Mouse (Mus musculus): Measurements from ENCODE around the gene Kcnd3.

The Kcnd3 gene

DNA sequence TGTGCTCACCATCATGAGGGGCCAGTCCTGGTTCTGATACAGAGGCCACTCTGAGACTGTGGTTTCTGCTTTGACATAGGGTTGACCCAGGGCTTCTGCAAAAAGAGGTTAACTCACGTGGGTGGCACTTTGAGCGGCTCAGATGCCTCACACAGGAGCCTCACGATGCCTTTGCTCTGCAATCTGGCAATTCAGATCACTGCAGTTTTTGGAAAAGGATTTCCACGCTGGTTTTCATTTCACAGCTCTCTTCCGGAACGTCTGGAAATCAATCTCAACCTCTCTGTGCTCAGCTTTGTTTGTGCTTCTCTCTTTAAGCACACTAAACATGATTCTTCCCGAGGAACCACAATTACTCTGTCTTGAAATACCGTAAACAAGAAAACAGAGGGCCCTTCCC lies 14.4 kb downstream of the Kcnd3 start:
- DNase-seq, result no peak

DNA sequence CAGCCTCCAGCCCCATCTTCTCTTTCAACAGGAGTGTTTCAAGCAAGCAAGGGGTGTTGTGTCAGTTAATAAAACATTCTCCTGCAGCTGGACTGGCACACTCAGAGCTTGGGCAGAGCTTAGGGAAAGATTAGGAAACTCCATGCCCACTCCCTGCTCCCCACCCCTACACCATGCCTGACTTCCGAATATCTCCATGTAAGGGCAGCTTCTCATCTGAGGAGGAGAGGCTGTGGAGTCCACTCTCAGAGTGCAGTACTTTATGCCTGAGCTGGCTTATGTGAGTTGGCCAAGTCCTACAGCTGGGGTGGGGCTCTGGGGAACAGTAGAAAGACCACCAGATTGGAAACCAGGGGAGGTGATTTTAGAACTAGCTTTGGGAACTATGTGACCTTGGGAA lies 20.4 kb downstream of the Kcnd3 start:
- DNase-seq, result no peak

DNA sequence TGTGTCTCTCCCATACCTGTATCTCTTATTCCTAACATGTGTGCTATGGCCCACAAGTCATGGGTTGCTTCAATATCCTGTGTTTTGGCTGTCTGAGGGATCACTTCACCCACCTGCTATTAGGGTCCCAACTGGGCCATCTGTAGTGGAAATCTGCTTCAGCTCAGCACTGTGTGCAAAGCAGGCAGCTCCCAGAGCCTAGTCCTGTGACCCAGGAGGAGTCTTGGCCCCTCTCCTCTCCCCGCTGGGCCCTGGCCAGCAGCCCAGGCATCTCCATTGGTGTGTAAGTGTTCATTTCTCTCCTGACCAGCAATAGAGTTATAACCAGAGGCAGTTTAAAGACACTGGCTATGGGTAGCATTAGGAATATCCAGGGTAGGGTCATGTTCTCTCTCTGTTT lies 24.3 kb downstream of the Kcnd3 start:
- DNase-seq, result no peak

DNA sequence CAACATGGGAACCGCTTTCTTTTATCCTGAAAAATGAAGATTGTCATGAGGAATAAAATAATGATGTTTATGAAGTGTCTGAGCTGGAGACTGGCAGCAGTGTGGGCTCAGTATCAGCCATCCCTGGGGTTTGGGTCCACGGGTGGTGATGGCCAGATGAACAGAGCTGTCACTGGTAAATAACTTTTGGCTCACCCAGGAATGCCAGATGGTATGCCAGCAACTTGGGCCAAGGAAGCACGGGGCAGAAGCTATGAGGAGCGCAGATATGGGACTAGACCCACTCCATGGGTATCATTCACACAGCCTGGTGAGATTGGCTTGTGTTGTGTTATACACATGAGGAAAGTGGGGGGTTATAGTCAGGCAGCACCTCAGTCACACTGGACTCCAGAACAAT lies 26.7 kb downstream of the Kcnd3 start:
- DNase-seq, result no peak

DNA sequence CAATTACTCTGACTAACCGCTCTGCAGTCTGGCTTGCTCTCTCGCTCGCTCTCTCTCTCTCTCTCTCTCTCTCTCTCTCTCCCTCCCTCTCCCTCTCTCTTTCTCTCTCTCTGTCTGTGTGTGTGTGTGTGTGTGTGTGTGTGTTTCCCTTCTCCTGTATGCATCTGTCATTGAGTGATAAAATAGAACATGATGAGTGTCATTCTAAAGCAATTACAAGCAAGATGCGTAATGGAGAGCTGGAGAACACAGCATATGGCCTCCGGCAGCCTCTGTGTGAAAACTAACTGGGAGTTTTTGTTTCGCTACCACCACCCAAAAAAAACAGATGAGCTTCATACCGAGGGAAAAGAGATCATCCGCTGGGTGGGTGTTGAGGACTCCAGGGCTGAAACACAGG lies 29.3 kb downstream of the Kcnd3 start:
- DNase-seq, result no peak

DNA sequence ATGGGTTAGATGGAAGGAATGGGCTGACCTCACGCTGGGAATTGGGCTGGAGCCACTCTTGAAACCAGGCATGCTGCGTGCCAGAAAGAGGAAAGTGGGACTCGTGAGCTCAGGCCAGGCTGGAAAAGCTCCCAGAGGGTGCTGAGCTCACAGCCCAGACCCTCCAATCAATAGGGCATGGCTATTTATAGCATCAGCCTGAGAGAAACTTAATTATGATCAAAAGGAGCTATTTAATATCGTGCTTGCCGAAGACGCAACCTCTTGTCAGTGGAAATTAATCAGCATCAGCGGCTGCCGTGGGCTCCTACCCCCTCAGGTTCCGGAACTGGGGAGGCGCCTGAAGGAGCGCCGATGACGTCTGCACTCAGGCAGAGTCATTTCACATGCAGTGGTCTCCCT lies 31.5 kb downstream of the Kcnd3 start:
- no peak for DNase-seq

DNA sequence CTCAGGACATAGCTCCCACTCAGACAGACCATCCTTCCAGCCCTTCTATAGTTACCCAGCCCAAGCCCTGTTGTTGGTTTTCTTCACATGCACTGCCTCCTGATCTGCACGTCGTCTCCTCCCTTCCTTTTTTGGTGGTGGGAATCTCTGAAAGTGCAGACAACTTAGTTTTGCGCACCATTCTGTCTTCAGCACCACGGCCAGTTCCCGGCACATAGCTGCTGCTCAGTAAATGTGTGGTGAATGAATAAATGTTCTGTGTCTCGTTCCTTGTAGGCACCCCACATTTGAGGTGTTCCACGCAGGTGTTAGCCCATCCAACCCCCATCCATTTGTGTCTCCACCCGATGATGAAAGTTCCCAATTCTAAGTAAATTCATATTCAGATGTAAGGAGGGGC lies 35.0 kb downstream of the Kcnd3 start:
- DNase-seq, result no peak

DNA sequence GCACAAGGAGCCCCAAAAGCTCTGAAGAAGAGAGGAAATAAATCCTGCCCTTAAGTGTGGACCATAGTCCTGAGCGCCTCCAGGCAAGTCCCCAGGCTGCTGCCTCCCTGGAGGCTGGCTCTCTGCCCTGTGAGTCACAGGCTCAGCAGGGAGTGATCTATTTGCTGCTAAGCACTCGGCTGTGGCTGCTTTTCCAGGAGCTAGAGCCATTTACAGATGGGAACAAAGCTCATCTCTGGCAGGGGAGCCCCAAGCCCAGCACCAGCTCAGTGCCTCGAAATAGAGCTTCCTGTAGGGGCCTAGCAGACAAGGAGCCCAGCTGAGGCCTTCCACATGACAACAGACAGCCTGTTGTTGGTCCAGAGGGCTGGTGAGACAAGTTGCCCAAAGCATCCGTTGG lies 37.5 kb downstream of the Kcnd3 start:
- no peak for DNase-seq

DNA sequence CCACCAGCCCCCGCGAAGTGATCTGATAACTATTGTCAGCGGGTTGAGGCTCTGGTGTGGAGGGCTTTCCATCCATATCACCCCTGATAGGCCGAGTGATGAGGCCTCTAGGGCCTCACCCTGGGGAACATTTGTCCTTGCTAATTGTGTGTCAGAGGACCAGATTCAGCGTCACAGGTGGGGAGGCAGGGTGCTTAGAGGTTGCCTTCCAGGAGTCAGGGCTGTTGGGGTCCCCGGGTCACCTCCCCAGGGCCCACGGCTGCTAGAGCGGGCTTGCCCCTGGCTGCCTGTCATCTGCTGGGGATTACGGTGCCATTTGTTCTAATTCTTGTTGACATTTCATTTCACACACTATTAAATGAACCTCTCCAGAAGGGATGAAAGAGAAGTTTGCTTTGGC lies 42.8 kb downstream of the Kcnd3 start:
- DNase-seq, result no peak

DNA sequence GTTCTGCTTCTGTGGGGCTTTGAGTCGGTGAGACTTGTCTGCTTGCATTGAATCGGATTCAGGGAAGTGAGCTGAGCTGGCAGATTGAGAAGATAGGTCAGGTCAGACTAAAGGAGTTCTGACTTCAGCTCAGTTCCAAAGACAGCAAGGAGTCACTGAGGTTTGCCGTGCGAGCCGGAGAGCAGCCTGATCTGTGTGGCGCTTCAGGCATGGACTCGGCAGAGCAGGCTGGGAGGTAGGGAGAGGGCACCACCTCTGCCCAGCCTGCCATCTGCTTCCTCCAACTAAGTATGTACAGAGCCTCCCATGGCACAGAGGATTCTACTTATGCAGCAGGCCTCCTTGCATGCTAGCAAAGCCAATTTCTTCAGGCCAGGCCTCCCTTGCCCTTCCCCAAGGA lies 44.1 kb downstream of the Kcnd3 start:
- no peak for DNase-seq

DNA sequence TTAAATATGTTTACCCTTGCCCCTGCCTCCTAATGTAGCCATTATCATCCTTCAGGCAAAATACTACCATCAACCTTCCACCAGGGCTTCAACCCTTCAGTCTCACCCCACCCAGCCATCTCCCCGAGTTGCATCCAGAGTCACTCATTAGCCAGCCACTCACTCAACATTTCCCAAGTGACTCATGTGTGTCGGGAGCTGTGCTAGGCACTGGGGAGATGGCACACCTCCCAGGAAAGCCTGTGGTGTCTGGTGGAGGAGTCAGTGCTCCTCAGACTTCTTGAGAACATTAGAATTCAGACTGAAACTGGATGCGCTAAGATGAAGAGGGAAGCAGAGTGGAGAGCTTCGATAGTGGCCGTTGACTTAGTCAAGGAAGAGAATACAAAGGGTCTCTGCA lies 44.8 kb downstream of the Kcnd3 start:
- DNase-seq, result no peak

DNA sequence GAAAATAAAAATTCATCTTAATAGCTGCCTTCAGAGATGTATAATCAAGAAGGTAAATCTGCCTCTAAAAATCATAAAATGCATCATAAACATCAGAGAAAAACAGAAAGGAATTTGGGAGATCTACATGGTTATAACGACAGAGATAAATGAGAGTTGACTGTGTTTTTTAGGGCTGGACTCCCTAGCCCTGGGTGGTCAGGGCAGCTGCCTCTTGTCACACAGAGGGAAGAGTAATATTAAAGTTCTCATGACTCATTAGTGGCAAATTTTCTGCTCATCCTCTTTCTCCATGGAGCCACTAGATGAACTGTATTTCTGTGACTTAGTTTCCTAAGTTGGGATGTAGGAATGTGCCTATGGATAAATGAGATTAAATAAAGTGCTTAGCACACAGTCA lies 48.9 kb downstream of the Kcnd3 start:
- no peak for DNase-seq

DNA sequence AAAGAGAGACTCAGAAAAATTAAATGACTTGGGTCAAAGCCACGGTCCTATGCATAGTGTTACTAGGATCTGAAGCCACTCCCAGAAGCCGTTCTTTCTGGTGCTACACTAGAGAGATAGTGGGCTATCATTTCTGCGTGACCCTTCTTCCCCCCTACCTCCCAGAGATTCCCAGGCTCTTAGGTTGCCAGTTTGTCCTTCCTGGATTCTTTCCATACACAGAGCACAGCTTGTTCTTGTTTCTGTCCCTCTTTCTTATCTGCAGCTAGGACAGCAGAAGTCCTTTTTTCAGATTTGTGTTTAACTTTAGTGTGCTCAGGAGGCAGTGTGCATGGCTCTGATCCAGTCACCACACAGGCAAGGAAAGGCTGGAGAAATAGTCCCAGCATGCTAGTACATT lies 52.1 kb downstream of the Kcnd3 start:
- no peak for DNase-seq

DNA sequence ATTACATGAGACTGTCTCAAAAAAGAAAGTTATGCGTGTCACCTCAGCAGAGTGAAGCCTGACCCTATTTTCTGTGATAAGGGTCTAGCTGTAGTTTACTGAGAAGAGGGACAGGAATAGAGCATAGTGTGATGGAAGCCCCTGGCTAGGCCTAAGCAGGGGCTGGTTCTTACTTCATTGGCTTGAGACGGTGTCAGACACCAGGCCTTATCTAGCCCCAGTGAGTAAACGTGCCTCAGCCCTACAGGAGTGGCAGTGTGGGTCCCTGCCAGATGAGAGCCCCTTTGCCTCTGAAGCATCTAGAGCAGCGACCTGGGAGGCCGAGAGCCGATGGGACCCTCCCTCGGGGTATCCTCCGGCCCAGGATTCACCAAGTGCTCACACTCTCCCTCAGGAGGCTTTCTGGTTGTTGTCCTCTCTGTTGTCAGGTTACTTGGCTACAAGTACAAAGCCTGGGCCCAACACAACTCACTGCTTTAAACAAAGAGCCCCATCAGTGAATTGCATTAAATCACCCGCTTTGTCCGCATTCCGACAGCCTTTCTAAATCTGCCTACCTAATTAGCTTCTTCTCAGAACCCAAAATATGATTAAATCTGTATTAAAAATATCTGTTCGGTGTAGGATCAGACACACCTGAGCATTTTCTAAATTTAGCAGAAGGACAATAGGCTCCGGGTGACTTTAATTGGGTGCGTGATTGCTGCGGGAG lies 53.2 kb downstream of the Kcnd3 start:
- no peak for DNase-seq

DNA sequence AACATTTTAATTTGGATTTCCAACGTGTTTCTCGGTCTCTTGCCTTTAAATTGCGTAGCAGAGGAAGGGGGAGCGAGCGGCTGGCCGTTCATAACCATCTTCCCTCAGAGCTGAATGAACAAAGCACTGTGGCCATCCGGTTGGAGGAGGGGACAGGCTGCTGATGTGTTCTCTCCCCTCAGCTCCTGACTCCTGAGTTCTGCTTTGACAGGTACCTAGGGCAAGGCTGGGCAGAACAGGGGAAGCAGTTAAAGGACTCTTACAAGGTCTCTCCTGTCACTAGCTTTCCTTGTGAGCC lies 53.7 kb downstream of the Kcnd3 start:
- DNase-seq, result no peak

DNA sequence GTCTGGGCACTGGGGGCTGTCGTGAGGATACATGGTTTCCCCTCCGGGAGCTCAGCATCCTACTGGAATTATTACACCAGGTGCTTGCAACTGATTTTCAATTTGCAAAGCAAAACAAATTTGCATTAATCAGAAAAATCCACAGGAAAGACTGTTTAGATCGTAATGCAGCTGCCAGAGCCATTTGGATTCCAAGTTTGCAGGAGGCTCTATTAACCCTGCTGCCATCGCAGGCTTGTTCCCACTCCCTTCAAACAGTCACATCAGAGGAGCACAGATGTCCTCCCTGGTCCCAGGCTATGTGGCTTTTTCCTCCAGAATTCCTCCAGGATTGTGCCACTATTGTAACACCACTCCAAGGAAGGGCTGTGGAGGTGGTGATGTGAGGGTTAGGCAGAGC lies 54.5 kb downstream of the Kcnd3 start:
- DNase-seq, result no peak

DNA sequence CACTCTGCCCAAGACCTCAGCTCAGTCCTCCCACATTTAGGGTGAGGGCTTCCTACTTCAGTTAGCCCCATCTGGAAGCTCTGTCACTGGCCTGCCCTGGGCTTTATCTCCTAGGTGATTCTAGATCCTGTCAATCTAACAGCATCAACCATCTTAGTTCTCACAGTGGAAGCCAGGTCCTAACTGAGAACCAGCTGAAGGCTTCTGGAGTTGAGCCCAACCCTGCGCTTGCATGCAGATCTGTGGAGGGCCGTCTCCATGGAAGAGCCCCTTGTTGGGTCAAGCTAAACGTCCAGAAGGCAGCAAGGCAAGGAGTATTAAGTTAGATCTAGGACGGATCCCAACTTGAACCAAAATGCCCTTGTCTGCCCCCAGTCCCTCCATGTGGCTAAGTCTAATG lies 57.2 kb downstream of the Kcnd3 start:
- no peak for DNase-seq

DNA sequence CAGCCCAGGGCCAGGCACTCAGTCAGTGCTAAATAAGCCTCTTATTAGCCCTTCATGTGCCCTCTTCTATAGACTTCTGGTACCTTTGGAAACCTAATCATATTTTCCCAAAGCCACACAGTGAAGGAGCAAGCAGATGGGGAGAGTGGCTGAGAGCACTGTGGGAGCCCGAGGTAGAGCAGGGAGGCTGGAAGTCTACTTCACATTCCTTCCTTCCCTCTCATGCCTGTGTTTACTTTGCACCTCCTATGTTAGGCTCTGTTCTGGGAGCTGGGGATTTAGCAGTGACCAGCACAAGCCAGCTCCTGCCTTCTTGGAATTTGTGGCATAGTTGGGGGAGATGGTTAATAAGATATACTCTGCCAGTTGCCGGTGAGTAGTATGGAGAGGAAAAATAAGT lies 59.7 kb downstream of the Kcnd3 start:
- no peak for DNase-seq

DNA sequence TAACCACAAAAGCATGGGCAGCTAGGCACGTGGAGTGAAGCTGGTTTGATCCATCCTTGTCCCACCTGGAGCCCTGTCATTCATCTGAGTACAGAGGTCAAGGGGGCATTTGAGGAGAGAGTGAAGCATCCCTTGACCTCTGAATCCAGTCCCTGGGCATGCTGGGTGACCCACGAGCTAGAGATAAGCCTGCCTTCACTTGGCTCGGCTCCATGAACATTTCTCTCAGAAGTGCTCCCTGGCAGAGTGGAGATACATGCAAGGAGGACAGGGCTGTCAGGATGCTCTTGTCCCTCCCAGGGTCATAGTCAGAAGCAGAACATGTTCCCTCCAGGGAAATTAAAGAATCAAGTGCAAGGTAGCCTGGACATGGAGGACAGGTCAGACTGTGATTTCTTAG lies 62.1 kb downstream of the Kcnd3 start:
- DNase-seq, result no peak

DNA sequence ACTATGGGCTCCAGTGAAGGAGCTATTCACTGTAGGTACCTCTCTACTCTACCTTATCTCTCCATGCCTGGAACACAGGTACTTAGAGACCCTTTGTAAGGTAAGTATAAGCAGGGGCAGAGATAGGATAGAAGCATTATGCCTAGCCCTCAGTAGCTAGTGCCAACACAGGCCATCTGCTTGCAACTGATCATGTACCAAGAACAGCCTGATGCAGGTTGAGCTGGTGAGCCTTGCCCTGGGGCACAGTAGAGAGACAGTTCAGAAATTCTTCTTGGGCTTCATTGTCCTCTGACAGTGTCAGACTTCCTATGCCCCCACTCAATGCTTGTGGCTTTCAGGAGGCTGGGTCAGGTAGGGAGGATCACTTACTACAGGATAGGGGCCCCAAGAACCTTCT lies 62.9 kb downstream of the Kcnd3 start:
- DNase-seq, result no peak

DNA sequence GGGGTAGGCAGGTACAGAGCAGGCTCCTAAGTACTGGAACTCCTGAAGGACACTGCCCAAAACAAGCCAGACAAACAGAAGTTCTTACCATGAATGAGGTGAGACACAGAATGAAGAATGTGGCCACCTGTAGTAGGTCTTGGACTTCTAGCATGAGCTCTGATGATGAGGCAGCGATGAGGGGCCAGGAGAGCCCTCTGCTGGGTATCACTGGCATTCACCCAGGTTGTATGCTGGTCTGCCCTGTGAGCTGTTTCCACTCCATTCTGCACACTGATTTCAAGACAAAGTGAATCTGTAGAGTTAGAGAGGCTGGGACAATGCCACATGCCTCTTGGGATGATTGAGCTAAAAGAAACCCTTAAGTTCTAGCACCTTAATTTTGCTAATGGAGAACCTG lies 63.5 kb downstream of the Kcnd3 start:
- DNase-seq, result no peak

DNA sequence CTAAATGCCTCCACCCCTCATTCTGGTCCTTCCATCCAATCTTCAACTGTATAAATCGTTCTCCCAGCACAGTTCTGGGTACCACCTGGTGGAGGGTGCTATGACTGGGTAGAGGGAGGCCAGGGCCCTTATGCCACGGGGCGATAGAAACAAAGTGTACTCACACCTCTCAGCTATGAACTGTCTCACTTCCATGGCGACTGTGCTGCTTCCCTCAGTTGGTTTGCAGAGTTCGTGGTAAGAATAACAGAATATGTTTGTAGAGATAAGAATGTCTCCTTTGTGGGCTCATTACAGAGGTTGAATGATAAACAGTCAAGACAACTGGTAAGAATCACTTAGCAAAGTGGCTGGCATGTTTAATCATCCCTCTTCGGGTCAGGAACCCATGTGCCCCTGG lies 68.3 kb downstream of the Kcnd3 start:
- no peak for DNase-seq

DNA sequence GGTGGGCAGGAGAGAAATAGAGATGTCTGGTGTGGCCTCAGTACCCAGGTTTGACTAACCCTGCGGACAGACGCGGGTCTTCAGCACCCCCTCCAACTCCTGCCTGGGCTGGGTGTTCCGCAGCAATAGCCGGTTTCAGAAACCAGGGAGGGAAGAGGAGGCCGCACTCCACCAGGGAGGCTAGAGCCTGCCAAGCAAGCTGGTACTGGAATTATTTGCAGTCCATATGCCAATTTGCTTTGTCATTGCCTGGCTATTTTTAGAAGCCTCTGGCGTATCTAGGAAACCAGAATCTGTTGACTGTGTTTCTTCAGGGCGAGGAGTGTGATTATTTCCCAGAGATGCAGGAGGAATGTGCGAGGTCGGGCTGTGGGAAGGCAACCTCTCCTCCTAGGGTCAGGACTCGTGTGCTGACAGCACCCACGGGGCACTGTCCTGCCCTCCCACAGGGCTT lies 69.1 kb downstream of the Kcnd3 start:
- peak in 1 of 2 experiments; percentile 9 for DNase-seq

DNA sequence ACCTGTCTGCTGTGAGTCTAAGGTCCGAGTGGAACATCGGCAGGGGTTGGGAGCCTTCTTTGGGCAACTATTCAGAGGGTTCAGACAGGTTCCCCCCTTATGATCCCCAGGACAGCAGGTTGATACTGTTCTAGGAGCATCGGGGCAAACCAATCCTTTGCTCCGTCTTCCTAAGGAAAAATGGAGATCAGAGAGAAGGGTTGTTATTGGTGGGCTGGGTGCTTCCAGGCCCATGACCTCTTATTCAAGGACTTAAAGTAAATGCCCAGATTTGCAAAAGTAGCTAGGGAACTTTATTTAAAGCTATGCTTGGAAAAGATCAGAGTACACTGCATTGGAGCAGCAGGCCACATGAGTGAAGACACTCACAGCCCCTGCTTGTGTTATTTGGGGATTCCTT lies 69.5 kb downstream of the Kcnd3 start:
- no peak for DNase-seq

DNA sequence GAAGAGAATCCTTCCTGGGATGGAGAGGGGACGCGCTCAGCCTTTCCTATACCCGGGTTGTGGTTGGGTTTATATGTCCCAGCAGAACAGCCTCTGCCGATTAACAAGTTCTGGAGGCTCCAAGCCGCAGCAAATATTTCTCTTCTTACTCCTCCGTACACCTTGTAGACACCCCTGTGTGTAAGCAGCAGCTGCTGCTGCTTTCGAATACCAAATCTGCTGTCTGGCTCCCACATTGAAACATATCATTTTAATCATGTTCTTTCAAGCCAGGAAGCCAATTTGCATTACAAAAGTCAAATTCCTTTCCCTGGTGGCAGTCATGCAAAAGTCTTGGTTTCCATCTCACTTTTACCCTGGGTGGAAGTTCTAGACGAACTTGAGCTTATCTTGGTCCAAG lies 76.7 kb downstream of the Kcnd3 start:
- no peak for DNase-seq

DNA sequence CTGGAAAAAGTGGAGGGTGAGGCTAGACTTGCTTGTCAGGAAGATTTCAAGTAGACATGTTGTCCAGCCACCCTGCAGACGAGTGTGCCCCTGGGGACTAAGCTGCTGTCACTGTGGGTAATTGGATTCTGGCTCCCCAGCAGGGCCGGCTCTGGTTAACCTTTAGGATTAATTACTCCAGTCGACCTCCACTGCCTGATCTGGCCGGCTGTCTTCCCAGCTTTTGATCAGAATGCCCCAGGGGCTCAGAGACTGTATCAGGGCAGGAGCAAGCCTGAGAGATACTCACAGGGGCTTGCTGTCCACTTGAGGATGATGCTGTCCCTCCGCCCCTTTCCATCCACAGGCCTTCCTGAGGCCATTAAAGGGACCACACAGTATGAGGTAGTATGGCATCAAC lies 77.6 kb downstream of the Kcnd3 start:
- no peak for DNase-seq

Measured in kidney, adult 8-10 months (tissue).